Mouse (Mus musculus): ENCODE measurements around the gene Rflnb.
"Not testable (repeated sequence)": the region's sequence is repeated elsewhere in the genome, so short reads cannot be mapped to it uniquely, and the experiment has no call there.

The Rflnb gene

DNA sequence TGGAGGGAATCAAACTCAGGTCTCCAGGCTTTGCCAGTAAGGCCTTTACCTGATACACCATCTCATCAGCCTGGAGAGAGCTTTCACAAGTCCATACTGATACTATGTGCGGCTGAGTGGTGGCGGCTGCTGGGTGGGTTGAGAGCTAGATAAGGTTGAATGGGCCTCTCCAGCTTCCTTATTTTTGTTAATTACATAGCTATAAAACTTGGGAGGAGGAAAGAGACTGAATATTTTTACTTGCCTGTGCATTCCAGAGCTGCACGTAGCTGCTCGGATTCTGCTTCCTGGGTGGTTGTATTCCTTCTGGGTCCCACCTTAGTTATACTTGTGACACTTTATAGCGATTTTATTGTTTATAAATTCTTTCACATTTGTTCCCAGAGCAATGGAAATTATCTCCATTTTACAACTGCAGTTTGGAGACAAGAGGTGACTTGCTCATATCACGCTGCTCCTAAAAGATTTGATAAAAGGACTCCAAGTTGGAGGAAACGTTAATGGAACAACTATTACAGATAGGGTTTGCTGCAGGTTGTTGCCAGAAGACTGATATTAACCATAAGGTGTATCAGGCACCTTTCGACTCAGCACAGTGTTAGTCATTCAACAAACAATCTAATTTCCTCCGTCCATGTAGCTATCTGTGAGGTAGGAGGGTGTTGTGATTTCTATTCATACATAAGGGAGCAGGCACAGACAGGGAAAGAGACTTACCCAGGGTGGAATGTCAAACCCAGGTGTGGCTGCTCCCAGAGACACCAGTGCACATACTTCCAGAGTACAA is 16.6 kb downstream of the Rflnb start:
- no peaks in the 10 kb centered on the region for H3K4me1 ChIP-seq (replicated peaks; ENCODE audit: low read depth, low read length)
- no peaks in the 10 kb centered on the region for H3K9me3 ChIP-seq (ENCODE audit: low read length)
- TF ChIP-seq CTCF (conservative IDR thresholded peaks at IDR 0.05; ENCODE audit: low read length): no peak
- no peak for TF ChIP-seq POU5F1 (IDR thresholded peaks at IDR 0.05; ENCODE audit: borderline replicate concordance, low read length)
- TF ChIP-seq NANOG (IDR thresholded peaks at IDR 0.05; ENCODE audit: borderline replicate concordance, low read length): no peak
- no peak overlapping the region for H3K4me3 ChIP-seq (replicated peaks; ENCODE audit: low read length)
- no peaks in the 10 kb centered on the region for H3K36me3 ChIP-seq (ENCODE audit: insufficient read depth, low read length)
- no peaks in the 10 kb centered on the region for H3K27me3 ChIP-seq (ENCODE audit: insufficient read depth, low read length)

DNA sequence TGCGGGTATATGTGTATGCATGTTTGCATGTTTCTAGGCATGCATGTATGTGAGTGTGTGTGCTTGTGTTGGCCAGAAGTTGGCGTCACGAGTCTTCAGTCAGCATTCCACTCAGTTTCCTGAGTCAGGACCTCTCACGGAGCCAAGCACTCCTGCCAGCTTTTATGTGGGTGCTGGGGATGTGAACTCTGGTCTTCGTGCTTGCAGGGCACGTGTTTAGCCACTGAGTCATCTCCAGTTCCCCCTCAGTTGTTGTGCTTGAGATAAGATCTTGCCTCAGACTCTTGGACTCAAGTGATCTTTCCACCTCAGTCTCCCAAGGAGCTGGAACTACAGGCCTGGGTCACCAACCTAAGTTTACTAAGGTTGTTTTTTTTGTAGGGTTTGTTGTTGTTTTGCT is 18.5 kb downstream of the Rflnb start:
- Histone ChIP-seq H3K27me3 (ENCODE audit: insufficient read depth, low read length) (no peaks in the 10 kb centered on the region), H3K4me1 (replicated peaks; ENCODE audit: low read depth, low read length) (peaks cover 7% of the 10 kb centered on the region; the same call in 1 of the 2 replicates), H3K36me3 (ENCODE audit: insufficient read depth, low read length) (no peaks in the 10 kb centered on the region), H3K9me3 (ENCODE audit: low read length) (no peaks in the 10 kb centered on the region), H3K4me3 (replicated peaks; ENCODE audit: low read length) (no peak overlapping the region)
- no peak for TF ChIP-seq CTCF (conservative IDR thresholded peaks at IDR 0.05; ENCODE audit: low read length)
- TF ChIP-seq POU5F1 (IDR thresholded peaks at IDR 0.05; ENCODE audit: borderline replicate concordance, low read length): no peak
- TF ChIP-seq NANOG (IDR thresholded peaks at IDR 0.05; ENCODE audit: borderline replicate concordance, low read length): no peak

DNA sequence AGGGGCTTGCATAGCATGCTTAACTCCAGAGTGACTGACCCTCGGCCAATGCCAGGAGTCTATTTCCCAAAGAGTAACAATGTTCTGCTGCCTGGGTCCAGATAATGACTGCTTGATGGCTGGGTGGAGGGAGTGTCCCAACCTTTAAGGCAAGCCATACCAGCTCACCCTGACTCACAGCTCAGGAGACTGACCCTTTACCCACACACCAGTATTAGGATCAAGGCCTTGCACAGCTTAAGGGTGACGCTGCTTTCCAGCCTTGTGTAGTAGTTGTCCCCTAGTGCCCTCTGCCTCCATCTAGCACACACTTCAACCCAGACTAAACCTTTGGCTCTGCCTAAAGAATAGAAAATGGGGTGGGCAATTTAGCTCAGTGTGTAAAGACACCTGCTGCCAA is 19.4 kb downstream of the Rflnb start:
- Histone ChIP-seq H3K27me3 (ENCODE audit: insufficient read depth, low read length) (peaks cover 7% of the 10 kb centered on the region; the same call in 1 of the 2 replicates), H3K9me3 (ENCODE audit: low read length) (no peaks in the 10 kb centered on the region)
- TF ChIP-seq POU5F1 (IDR thresholded peaks at IDR 0.05; ENCODE audit: borderline replicate concordance, low read length) (no peak), NANOG (IDR thresholded peaks at IDR 0.05; ENCODE audit: borderline replicate concordance, low read length) (no peak), CTCF (conservative IDR thresholded peaks at IDR 0.05; ENCODE audit: low read length) (no peak)

DNA sequence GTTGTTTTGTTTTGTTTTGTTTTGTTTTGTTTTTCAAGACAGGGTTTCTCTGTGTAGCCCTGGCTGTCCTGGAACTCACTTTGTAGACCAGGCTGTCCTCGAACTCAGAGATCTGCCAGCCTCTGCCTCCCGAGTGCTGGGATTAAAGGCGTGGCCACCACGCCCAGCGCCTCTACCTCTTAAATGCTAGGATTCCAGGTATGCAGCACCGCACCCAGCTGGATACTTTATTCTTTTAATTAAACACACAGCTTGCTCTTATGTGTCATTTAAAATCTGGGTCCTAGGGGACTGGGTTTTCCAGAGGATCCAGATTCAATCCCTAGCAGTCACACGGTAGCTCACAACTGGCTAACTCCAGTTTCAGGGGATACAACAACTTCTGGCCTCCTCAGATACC is 23.3 kb downstream of the Rflnb start:
- not testable (repeated sequence) for H3K36me3 ChIP-seq (ENCODE audit: insufficient read depth, low read length); H3K9me3 ChIP-seq (ENCODE audit: low read length); H3K4me3 ChIP-seq (replicated peaks; ENCODE audit: low read length)
- peaks cover 22% of the 10 kb centered on the region; the same call in 1 of the 2 replicates for H3K4me1 ChIP-seq (replicated peaks; ENCODE audit: low read depth, low read length)
- H3K27me3 ChIP-seq (ENCODE audit: insufficient read depth, low read length): peaks cover 40% of the 10 kb centered on the region

More for the DNA sequence above, 19.4 kb downstream of the Rflnb start:
- Histone ChIP-seq H3K4me1 (replicated peaks; ENCODE audit: low read depth, low read length) (peaks cover 12% of the 10 kb centered on the region; the same call in 1 of the 2 replicates), H3K4me3 (replicated peaks; ENCODE audit: low read length) (no peak overlapping the region), H3K36me3 (ENCODE audit: insufficient read depth, low read length) (no peaks in the 10 kb centered on the region)

- no peak overlapping the region for H3K4me3 ChIP-seq (replicated peaks; ENCODE audit: low read length)
Measured at GRCm38 (mm10) chr11:76001237-76001878, 26.2 kb downstream of the Rflnb start.

DNA sequence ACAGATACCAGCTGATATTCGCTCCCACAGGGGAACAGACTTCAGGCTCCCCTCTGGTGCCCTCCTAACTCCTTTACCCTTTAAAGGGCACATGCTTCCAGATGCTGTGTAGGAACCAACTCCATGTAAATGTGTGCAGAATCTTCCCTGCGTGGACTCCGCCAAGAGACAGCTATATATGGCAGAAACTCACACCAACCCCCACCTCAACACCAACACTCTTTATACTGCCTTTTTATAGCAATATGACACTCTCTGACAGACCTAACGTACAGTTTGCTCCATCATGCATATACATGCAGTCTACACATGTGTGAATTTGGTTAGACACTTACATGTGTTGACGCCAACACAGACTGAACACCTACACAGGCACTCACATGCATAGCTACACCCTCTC is 26.9 kb downstream of the Rflnb start:
- H3K9me3 ChIP-seq (ENCODE audit: low read length): no peaks in the 10 kb centered on the region

More at GRCm38 (mm10) chr11:76001237-76001878, 26.2 kb downstream of the Rflnb start:
- Histone ChIP-seq H3K36me3 (ENCODE audit: insufficient read depth, low read length) (no peaks in the 10 kb centered on the region), H3K4me1 (replicated peaks; ENCODE audit: low read depth, low read length) (peaks cover 27% of the 10 kb centered on the region; the same call in 1 of the 2 replicates), H3K9me3 (ENCODE audit: low read length) (no peaks in the 10 kb centered on the region), H3K27me3 (ENCODE audit: insufficient read depth, low read length) (peaks cover 42% of the 10 kb centered on the region)
- TF ChIP-seq NANOG (IDR thresholded peaks at IDR 0.05; ENCODE audit: borderline replicate concordance, low read length) (no peak), POU5F1 (IDR thresholded peaks at IDR 0.05; ENCODE audit: borderline replicate concordance, low read length) (no peak), CTCF (conservative IDR thresholded peaks at IDR 0.05; ENCODE audit: low read length) (no peak)

DNA sequence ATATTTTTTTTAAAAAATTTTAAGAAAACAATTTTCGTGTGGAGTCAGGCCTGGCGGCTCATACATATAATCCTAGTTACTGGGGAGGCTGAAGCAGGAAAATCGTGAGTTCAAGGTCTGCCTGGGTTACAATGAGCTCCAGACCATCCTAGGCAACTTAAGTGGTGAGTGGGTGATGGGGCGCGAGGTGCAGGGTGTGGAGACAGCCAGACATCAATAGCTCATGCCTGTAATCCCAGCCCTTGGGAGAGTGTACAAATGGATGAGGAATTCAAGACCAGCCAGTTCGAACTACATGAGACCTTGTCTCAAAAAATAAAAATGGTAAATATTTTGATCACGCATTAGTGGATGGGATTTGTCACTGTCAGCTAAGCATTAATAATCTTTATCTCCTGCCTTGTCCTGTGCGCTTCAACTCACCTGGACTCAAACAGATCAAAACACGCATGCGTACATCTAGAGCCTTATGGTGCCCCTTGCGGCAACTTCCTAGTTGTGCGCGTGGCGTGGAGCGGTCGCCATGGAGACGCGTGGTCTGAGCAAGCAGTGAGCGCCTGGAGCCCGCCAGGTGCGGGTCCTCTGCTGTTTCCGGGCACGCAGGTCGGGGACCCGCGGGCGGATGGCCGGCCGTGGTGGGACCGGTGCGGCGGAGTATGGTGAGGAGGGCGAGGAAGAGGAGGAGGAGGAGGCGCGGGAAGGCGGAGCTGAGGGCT is 28.0 kb downstream of the Rflnb start, which contains the start of gene 1700016K19Rik:
Gene 1700016K19Rik (plus strand): TSS at position 473 of the 716 bp plus-strand sequence.
- Histone ChIP-seq H3K9me3 (ENCODE audit: low read length) (no peaks in the 10 kb centered on the region), H3K36me3 (ENCODE audit: insufficient read depth, low read length) (no peaks in the 10 kb centered on the region), H3K4me3 (replicated peaks; ENCODE audit: low read length) (peak within 1 kb of the TSS; percentile 82), H3K4me1 (replicated peaks; ENCODE audit: low read depth, low read length) (peaks cover 25% of the 10 kb centered on the region; the same call in 1 of the 2 replicates), H3K27me3 (ENCODE audit: insufficient read depth, low read length) (peaks cover 45% of the 10 kb centered on the region)
- TF ChIP-seq NANOG (IDR thresholded peaks at IDR 0.05; ENCODE audit: borderline replicate concordance, low read length) (no peak), CTCF (conservative IDR thresholded peaks at IDR 0.05; ENCODE audit: low read length) (0 out of 2 replicates have a peak, but pooled peaks have one; percentile 9)

More for the DNA sequence above, 26.9 kb downstream of the Rflnb start:
- Histone ChIP-seq H3K36me3 (ENCODE audit: insufficient read depth, low read length) (no peaks in the 10 kb centered on the region), H3K27me3 (ENCODE audit: insufficient read depth, low read length) (peaks cover 42% of the 10 kb centered on the region), H3K4me3 (replicated peaks; ENCODE audit: low read length) (no peak overlapping the region), H3K4me1 (replicated peaks; ENCODE audit: low read depth, low read length) (peaks cover 27% of the 10 kb centered on the region; the same call in 1 of the 2 replicates)
- TF ChIP-seq CTCF (conservative IDR thresholded peaks at IDR 0.05; ENCODE audit: low read length): no peak
- TF ChIP-seq POU5F1 (IDR thresholded peaks at IDR 0.05; ENCODE audit: borderline replicate concordance, low read length): no peak
- TF ChIP-seq NANOG (IDR thresholded peaks at IDR 0.05; ENCODE audit: borderline replicate concordance, low read length): no peak

DNA sequence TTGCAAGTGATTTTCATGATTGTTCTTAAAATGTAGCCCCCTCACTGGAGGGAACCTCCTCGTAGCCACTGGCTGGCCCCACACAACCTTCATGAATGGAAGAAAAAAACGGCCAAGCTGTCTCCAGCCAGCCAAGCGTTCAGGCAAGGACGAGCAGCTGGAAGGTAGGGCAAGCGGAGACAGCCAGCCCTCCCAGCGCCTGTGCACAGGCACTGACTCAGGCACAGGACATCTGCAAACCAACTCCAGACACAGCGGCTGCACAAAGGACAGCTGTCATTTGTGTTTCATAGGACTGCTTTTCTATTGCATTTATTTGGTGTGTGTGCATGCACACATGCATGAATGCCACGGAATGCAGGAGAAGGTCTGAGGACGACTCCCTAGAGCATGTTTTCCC is 33.2 kb downstream of the Rflnb start:
- Histone ChIP-seq H3K4me3 (replicated peaks; ENCODE audit: low read length) (no peak overlapping the region), H3K4me1 (replicated peaks; ENCODE audit: low read depth, low read length) (peaks cover 15% of the 10 kb centered on the region), H3K36me3 (ENCODE audit: insufficient read depth, low read length) (no peaks in the 10 kb centered on the region), H3K27me3 (ENCODE audit: insufficient read depth, low read length) (peaks cover 9% of the 10 kb centered on the region), H3K9me3 (ENCODE audit: low read length) (no peaks in the 10 kb centered on the region)
- TF ChIP-seq NANOG (IDR thresholded peaks at IDR 0.05; ENCODE audit: borderline replicate concordance, low read length): no peak
- no peak for TF ChIP-seq POU5F1 (IDR thresholded peaks at IDR 0.05; ENCODE audit: borderline replicate concordance, low read length)
- TF ChIP-seq CTCF (conservative IDR thresholded peaks at IDR 0.05; ENCODE audit: low read length): no peak
